Mouse (Mus musculus): ENCODE measurements at regions not wholly inside any gene's neighbourhood (a gene's known extent, or its start where the extent isn't known, plus 50 kb on each side); places are given as distances from the start of the nearest gene placed in this dataset.

- DNase-seq (ENCODE audit: low read depth) = no peak
Observed at GRCm38 (mm10) chr14:99521954-99522523, 223.5 kb downstream of the Klf5 start.

- no peak for DNase-seq (ENCODE audit: low read depth)
Observed at GRCm38 (mm10) chr14:99535781-99536180, 237.3 kb downstream of the Klf5 start.

- DNase-seq (ENCODE audit: low read depth) = no peak
Observed at GRCm38 (mm10) chr14:99537286-99537685, 238.8 kb downstream of the Klf5 start.

- DNase-seq (ENCODE audit: low read depth) = no peak
Observed at GRCm38 (mm10) chr14:99541716-99542115, 243.2 kb downstream of the Klf5 start.

GRCm38 (mm10) chr14:99547931-99548330 is 249.4 kb downstream of the Klf5 start:
- no peak for DNase-seq (ENCODE audit: low read depth)

- DNase-seq (ENCODE audit: low read depth) = no peak
Observed at GRCm38 (mm10) chr14:99548363-99549248, 250.1 kb downstream of the Klf5 start.

GRCm38 (mm10) chr14:99564024-99564423 is 265.5 kb downstream of the Klf5 start:
- DNase-seq (ENCODE audit: low read depth) = no peak

GRCm38 (mm10) chr14:99574146-99574545 is 275.7 kb downstream of the Klf5 start:
- DNase-seq (ENCODE audit: low read depth) = no peak

GRCm38 (mm10) chr14:99578665-99579064 is 280.2 kb downstream of the Klf5 start:
- DNase-seq (ENCODE audit: low read depth) = peak; percentile 93

- DNase-seq (ENCODE audit: low read depth) = peak; percentile 40
Observed at GRCm38 (mm10) chr14:99579271-99579759, 280.8 kb downstream of the Klf5 start.

- DNase-seq (ENCODE audit: low read depth) = no peak
Observed at GRCm38 (mm10) chr14:99579765-99580266, 281.3 kb downstream of the Klf5 start.

- DNase-seq (ENCODE audit: low read depth) = no peak
Observed at GRCm38 (mm10) chr14:99584144-99584543, 285.7 kb downstream of the Klf5 start.

- no peak for DNase-seq (ENCODE audit: low read depth)
Observed at GRCm38 (mm10) chr14:99586029-99586428, 287.5 kb downstream of the Klf5 start.

GRCm38 (mm10) chr14:99590854-99591470 is 292.5 kb downstream of the Klf5 start:
- no peak for DNase-seq (ENCODE audit: low read depth)

GRCm38 (mm10) chr14:99592922-99593321 is 294.4 kb downstream of the Klf5 start:
- DNase-seq (ENCODE audit: low read depth) = no peak

GRCm38 (mm10) chr14:99593864-99594263 is 295.4 kb downstream of the Klf5 start:
- no peak for DNase-seq (ENCODE audit: low read depth)

GRCm38 (mm10) chr14:99601900-99602299 is 303.4 kb downstream of the Klf5 start:
- DNase-seq (ENCODE audit: low read depth) = no peak

GRCm38 (mm10) chr14:99603257-99603656 is 304.8 kb downstream of the Klf5 start:
- no peak for DNase-seq (ENCODE audit: low read depth)

- DNase-seq (ENCODE audit: low read depth) = no peak
Observed at GRCm38 (mm10) chr14:99605351-99606100, 307.0 kb downstream of the Klf5 start.

- DNase-seq (ENCODE audit: low read depth) = no peak
Observed at GRCm38 (mm10) chr14:99609003-99609402, 310.5 kb downstream of the Klf5 start.

- no peak for DNase-seq (ENCODE audit: low read depth)
Observed at GRCm38 (mm10) chr14:99611435-99611834, 312.9 kb downstream of the Klf5 start.

GRCm38 (mm10) chr14:99612114-99612513 is 313.6 kb downstream of the Klf5 start:
- no peak for DNase-seq (ENCODE audit: low read depth)

Measured in gonadal fat pad, adult 2 months (tissue).